Mouse (Mus musculus): ENCODE results near the gene Nagpa.
A peak's percentile ranks its signal among the peaks of the same experiment; 100 is the strongest.

Nagpa gene

DNA sequence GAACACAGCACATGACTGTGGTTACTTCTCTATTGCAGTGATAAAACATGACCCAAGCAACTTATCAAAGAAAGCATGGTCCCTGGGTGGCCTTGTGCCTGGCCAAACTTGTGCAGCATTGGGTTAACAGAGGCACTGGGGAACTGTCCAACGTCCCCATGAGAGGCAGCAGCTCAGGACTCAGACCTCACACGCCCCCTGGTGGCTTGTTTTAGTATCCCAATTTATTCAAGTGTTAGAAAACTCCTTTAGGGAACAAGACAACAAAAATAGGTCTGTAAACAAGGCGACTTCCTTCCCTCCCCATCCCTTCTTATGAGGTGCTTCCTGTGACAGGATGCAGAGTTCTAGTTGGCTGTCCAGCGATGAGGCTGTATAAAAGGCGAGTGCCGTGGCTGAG lies 8.7 kb downstream of the Nagpa start:
- DNase-seq (ENCODE audit: extremely low spot score), result peak; percentile 48

DNA sequence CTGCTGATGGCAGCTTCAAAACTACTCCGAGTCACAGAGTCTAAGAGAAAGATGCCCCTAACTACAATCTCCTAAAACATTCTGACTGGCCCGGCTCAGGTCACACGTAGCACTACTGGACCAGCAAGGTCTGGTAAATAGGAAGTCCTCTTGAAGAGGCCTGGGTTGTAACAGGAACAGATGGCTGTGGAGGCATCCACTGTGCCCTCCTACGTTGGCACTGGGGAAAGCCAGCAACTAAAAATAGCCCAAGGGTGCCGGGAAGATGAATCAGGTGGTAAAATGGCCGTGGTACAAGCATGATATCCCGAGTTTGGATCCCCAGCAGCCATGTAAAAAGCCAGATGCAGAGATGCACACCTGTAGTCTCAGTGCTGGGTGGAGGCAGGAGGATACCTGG lies 17.6 kb downstream of the Nagpa start:
- no peak for DNase-seq (ENCODE audit: extremely low spot score)

DNA sequence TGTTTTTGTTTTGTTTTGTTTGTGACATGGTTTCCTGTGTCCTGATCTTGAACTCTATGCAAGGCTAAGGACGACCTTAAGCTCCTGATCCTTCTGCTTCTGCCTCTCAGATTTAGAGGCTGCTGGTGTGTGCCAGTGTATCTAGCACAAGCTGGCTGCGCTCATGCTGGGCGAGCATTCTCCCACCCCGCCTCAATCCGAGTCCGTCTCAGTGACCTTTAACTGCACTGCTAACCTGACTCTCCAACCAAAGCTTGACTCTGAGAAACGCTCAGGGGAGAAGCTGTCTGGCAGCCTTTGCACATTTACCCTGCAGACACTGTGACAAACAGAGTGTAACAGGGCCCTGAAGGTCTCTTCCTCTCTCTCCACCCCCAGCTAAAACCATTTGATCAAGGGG lies 18.1 kb downstream of the Nagpa start:
- no peak for DNase-seq (ENCODE audit: extremely low spot score)

DNA sequence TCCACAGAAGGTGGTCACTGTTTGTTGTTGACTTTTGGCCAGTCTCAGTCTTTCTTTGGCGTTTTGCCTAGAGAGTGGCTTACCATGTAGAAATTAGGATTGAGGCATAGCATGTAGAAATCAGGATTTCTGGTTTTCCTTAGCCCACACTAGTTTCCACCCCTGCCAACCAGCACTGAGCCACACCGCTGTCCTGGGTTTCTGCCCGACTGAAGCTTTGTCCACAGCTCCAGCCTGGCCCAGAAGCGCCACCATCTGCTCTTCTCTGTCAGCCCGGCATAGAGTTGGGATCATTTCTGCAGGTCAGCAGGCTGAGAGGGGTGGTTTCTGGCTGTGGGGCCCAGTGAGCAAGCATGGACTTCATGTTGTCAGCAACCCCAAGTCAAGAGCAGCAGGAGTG lies 18.9 kb downstream of the Nagpa start:
- no peak for DNase-seq (ENCODE audit: extremely low spot score)

DNA sequence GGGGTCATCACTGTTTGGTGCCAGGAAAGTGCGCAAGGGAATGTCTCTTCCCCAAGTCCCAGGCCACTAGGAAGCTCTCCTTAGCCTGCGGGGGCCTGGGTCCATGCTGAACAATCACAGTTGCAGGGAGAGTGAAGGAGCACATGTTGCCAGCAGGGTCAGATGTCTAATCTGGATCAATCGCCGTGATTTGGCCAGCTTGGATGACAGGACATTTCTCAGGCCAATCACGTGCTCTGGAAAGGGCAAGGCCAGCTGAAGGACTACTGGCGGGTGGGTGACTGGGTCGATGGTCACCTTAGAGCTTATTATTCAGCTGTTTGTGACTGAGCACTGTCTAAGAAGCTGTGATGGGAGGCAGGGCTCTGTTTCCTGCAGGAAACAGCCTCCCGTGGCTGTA lies 19.7 kb downstream of the Nagpa start:
- DNase-seq (ENCODE audit: extremely low spot score), result no peak

DNA sequence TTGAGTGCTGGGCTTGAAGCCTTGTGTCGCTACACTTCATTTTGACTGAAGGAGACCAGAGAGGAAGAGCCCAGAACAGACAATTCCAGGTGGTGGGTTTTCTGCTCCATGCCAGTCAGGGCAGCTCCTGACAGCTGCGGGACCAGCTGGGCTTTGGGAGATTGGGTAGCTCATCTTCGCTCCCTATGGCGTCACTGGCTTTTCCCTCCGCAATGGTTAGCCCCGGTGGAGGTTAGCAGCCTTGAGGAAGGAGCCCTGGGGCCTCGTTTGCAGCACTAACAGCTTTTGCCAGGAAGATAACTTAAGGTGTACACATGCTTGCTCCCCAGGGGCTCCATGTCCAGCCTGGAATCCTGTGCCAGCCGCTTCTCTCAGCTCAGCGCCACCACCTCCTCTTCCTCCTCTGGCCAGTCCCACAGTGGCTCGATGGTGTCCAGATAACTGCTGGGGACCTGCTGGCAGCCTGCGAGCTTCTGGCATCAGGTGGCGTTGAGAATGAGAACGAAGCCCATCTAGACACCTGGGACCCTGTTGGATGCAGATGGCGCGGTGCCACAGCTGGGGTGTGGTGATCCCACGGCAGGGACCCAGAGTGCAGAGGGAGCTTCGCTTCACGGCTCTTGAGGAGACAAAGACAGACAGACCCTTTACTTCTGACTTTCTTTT lies 20.4 kb downstream of the Nagpa start:
- DNase-seq (ENCODE audit: extremely low spot score), result no peak

DNA sequence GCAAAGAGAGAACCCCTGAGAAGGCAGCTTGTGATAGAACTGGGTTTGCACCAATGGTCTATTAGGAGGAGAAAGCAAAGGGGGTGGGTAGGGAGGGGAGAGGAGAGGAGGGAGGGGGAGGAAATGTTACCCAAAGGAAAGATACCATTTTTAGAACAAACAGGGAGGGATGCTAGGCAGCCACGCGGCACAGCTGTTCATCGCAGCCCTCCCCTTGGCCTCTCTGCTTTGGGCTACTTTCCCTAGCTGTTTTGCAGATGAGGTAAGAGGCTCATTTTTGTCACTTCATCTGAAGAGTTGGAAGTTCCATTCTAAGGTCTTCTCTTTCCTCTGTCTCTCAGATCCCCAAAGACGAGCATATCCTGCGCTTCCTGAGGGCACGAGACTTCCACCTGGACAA lies 31.2 kb downstream of the Nagpa start:
- DNase-seq (ENCODE audit: extremely low spot score), result no peak

DNA sequence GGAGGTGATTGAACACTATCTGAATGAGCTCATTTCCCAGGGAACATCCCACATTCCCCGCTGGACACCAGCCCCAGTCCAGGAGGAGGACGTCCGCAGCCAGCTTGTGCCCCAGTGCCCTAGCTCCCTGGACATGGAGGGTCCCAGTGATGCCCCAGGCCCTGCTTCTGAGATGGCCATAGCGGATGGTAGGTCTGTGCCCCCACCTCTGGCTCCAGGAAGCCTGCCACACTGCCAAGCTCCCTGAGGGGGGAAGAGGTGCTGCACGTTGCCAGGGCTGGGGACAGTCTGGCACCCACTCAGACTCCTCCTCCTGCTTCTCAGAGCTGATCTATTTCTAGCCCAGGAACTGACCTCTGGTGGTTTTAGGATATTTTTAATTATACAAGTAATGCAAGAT lies 35.0 kb downstream of the Nagpa start:
- DNase-seq (ENCODE audit: extremely low spot score), result no peak

DNA sequence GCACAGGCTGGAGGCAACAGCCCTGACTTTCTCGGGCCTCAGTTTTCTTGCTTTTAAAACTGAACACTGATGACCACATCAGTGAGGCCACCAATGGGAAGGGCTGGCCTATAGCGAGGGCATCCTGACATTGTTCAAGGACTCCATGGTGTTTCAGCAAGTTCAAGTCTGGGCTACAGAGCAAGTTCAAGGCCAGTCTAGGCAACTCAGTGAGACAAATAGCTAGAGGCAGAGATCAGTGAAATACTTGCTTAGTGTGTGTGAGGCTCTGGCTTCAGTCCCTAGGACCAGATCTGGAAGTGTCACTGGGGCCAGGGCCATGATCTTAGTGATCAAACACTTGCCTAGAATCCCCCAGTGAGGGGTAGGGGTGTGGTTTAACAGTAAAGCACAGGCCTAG lies 35.8 kb downstream of the Nagpa start:
- DNase-seq (ENCODE audit: extremely low spot score), result no peak

DNA sequence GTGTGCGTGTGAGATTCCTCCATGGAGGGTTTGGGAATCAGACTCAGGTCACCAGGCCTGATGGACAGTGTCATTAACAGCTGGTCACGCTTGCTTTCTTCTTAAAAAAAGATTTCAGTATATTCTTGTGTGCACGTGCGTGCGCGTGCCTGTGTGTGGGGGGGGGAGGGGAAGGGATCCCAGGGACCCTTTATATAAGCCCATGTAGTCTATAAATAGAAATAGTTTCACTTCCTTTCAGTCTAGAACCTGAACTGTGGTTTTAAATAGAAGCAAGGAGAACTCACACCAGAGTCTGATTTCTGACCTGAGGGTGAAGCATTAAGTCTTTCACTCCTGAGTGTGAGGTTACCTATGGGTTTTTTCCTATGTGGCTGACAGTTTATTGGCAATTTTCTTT lies 39.5 kb downstream of the Nagpa start:
- no peak for DNase-seq (ENCODE audit: extremely low spot score)

DNA sequence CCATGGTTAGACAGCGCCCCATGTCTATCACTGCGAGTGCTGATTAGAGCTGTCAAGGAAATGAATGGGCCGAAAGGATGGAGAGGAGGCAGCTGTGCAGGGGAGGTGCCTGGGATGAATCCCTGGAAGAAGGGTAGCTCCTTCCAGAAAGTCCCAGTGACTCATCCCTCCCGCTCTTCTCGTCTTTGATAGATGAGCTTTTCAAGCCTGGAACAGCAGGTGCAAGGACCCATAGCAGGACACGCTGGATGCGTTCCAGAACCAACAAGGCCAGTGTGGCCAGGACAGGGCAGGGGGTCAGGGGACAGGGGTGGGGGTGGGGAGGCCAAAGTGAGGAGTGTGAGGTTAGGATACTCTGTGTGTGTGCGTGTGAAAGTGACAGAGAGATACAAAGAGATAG lies 44.6 kb downstream of the Nagpa start:
- DNase-seq (ENCODE audit: extremely low spot score), result no peak

DNA sequence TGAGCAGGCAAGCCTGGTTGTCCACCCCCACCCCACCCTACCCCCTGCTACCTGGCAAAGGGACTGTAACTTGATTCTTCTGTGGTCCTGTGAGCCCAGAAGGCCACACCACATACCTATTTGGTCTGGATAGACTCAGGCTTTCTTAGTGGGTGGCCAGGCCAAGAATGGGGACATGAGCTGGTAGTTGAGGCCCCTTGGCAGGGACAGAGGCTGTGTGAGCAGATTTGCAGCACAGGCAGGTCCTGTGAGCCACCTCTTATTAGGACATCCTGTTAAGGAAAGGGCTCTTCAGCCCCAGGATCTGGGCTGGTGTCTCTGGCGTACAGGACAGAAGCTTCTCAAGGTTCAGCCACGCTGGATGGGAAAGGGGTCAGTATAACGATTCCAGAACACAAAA lies 46.7 kb downstream of the Nagpa start:
- DNase-seq (ENCODE audit: extremely low spot score), result no peak

DNA sequence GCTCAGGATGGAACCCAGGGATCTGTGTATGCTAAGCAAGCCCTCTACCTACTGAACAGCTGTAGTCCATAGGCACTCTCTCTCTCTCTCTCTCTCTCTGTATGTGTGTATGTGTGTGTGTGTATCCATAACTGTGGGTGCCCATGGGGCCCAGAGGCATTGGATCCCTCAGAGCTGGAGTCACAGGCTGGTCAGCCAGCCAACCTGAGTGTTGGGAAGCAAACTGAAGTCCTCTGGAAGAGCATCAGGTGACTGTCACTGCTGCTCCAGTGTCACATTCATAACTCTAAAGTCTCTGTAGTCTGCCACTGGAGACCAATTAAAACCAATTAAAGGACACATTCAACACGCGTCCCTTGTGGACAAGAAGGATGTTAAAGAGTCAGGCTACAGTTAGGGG lies 47.3 kb downstream of the Nagpa start:
- no peak for DNase-seq (ENCODE audit: extremely low spot score)

DNA sequence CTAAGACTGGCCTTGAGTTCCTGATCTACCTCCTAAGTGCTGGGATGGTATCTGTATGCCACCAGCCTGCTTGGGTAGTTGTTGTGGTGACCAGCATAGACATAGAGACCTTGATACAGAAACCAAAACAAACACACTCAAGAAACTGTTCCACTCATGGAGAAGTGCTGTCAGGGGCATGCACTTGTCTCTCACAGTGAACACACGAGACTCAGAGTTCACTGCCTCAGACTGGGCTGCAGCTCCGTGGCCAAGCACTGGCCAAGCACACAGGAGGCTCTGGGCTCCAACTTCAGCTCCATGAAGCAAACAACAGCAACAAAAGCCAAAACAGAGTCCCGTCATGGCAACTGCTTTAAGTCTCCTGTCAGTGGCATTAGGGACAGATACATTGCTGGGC lies 48.8 kb downstream of the Nagpa start:
- no peak for DNase-seq (ENCODE audit: extremely low spot score)

DNA sequence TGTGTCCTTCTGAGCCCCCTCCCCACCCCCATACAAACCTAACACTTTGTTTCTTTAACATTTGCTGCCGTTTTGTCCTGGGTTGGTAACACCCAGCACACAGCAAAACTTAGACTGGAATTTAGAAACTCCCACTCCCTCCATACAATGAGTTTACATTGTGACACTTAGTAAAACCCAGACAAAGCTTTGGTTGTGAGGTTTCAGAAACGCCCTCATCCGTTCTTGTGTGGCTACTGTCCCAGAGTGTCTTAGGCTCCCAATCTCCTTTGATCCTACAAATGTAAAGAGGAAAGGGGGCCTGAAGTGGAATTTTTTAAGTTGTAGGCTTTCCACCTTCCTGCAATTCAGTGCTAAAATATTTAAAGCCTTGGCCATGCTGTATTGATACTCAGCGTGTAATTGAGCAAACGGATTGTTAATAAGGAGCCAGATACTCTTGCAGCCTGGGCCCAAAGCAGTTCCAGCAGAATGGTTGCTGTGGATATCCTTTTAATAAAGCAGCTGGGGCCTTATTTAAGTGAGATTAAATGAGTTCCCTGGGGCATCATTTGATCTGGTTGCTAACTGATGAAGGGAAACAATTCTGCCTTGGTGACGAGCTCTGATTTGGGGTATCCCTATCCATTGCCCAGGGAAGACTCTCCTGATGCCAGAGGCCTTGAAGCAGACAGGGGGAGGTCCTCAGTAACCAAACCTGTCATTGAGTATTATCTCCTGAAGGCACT lies 50.3 kb downstream of the Nagpa start:
- DNase-seq (ENCODE audit: extremely low spot score), result no peak

DNA sequence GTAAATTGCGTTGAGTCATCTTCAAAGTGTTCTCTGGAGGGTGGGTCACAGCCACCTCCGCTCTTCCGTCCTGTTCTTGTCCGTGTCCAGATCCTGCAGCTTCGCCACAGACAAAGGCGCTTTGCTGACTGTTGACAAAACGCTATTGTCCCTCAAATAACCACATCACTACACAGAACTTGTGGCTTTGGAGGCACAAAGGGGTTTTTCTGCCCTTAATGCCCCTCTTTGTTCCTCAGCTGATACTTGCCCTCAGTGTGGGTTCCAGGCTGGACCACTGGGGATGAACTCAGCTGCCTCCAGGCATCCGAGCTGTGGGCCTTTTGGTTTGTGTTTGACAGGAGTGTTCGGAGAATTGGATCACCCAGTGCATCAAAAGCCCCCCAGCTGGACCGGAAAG lies 53.3 kb downstream of the Nagpa start:
- no peak for DNase-seq (ENCODE audit: extremely low spot score)

DNA sequence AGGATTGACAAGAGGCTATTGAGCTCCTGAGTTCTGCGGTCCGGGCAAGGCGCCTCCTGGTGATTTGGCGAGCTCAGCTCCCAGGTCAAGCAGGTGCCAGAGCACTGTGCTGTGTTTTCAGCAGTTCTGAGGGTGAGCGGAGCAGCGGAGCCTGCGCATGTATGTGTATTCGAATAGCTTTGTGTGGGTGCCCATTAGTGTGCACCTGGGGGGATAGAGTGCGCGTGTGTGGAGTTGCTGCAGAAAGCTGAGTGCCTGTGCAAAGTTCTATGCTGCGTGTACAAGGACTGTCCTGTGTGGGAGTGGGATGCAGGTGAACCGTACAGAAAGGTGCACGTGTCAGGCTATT lies 56.8 kb downstream of the Nagpa start, which contains the start of gene Sec14l5:
Sec14l5 (plus strand) TSS at position 73 of the 349 bp plus-strand sequence.
- no peak for DNase-seq (ENCODE audit: extremely low spot score)

DNA sequence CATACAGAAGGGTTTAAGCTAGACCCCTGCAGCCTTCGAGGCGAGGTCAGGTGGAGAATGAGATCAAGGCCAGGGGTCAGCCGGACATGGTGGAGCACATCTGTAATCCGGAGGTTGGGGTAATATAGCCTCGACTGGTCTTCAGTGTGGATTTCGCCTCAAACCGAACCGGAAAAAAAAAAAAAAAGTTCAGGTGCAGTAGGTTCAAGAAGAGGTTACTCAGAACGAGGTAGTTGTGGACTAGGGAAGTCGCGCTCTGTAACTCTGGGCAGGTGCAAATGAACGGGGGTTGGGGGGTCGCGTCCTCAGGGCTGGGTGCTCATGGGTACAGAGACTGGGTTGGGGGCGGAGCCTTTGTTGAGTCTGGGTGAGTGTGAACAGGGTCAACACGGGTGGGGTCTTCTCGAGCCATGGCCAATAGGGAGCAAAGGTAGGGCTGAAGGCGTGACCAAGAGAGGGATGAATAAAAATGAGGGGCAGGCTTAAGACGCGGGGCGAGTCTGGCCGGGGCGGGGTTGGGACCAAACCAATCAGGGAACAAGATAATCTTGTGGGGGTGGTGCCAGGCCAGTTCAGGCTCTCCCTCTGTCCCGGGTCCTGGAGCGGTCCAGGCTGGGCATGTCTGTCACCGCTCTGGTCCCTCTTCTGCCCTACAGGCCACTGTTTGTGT lies 57.3 kb downstream of the Nagpa start:
- DNase-seq (ENCODE audit: extremely low spot score), result peak; percentile 87

DNA sequence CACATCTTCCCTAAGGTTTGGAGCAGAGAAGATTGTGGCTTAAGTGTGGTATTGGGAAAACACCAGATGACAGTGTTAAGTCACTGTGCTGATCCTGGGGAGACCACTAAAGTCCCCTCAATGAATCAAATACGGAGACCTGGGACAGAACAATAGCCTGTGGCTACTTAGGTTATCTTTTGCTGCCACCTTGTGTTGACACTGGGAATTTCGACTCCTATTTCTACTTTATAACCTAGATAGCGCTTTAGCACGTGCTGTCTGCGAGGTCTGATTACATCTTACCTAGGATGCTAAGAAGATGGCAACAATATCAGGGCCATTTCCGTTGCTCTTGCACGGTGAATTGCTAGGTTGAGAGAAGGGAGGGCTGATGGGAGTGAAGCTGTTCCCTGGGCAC lies 58.2 kb downstream of the Nagpa start:
- DNase-seq (ENCODE audit: extremely low spot score), result peak; percentile 83

All from embryo, embryonic 9.5 days (tissue).